11 mouse cellular contexts compared by ENCODE assay signal in genomic region chr13:83717686-83718210, GRCm38 (mm10).
A peak's percentile ranks its signal among the peaks of the same experiment; 100 is the strongest.
DNase-seq lines count a peak whose midpoint lies in the region; ATAC-seq and TF ChIP-seq lines count a peak whose summit lies in the region.
"Had no signal": no experiment of that assay in that cellular context is flagged by ENCODE, and none has a peak within 500 bp of the region (broad histone marks: within the 10 kb centered on the region; RNA-seq: fewer than 3 reads in every experiment).

No protein-coding gene starts in this region.

- intact Hi-C loops in heart, postnatal 36 days (cut with DNase I): loop anchor here (5.0 kb wide), 2 partner anchors 630 to 1445 kb away; no protein-coding TSS in a partner anchor
- intact Hi-C loops in heart, postnatal 10 days (cut with DNase I): loop anchor here (10.0 kb wide), 1 partner anchor 1447 kb away; no protein-coding TSS in a partner anchor

- ATAC-seq in forebrain, embryonic 11.5 days (replicated peaks; ENCODE audit: low FRiP score): no peak
- no peak for ATAC-seq in hindbrain, embryonic 16.5 days
- no peak for ATAC-seq in neural tube, embryonic 15.5 days (ENCODE audit: low FRiP score)

- H3K9me3 ChIP-seq in forebrain, embryonic 11.5 days (ENCODE audit: control insufficient read depth, low read length): no peaks in the 10 kb centered on the region
- no peaks in the 10 kb centered on the region for H3K9me3 ChIP-seq in hindbrain, embryonic 16.5 days (ENCODE audit: control insufficient read depth, low read length)
- no peaks in the 10 kb centered on the region for H3K9me3 ChIP-seq in neural tube, embryonic 15.5 days (replicated peaks)

- TF ChIP-seq CTCF in layer of hippocampus, adult 2 months (conservative IDR thresholded peaks at IDR 0.05): no peak

- no peaks in the 10 kb centered on the region for H3K36me3 ChIP-seq in forebrain, embryonic 11.5 days (ENCODE audit: control insufficient read depth, insufficient read depth, low read length)
- no peaks in the 10 kb centered on the region for H3K36me3 ChIP-seq in hindbrain, embryonic 16.5 days (ENCODE audit: control insufficient read depth, insufficient read depth, low read length)
- no peaks in the 10 kb centered on the region for H3K36me3 ChIP-seq in neural tube, embryonic 15.5 days

- DNase-seq in layer of hippocampus, adult 2 months (ENCODE audit: low spot score in 2 of 2): no peak
- no peak for DNase-seq in layer of hippocampus, adult 8-10 months (ENCODE audit: low spot score in 2 of 2)
- DNase-seq in forebrain, embryonic 11.5 days (ENCODE audit: low spot score): no peak
- DNase-seq in spleen, postnatal 36 days (ENCODE audit: low spot score in 2 of 2): no peak
- no peak for DNase-seq in heart, postnatal 36 days
- DNase-seq in heart, postnatal 10 days: no peak
- DNase-seq: kidney, postnatal 36 days; lung, embryonic 14.5 days; thymus, postnatal 14 days had no signal

- H3K4me1 ChIP-seq in forebrain, embryonic 11.5 days (replicated peaks; ENCODE audit: control insufficient read depth, insufficient read depth, low read length): peaks cover 8% of the 10 kb centered on the region; the same call in 1 of the 2 replicates
- H3K4me1 ChIP-seq in hindbrain, embryonic 16.5 days (ENCODE audit: control insufficient read depth, insufficient read depth, low read depth, low read length): peaks cover 5% of the 10 kb centered on the region; the same call in 1 of the 2 replicates
- H3K4me1 ChIP-seq in neural tube, embryonic 15.5 days: peaks cover 9% of the 10 kb centered on the region

- peak overlapping the region; percentile 88 for H3K4me3 ChIP-seq in layer of hippocampus, adult 2 months
- H3K4me3 ChIP-seq in forebrain, embryonic 11.5 days (ENCODE audit: low read depth, low read length): peak overlapping the region; percentile 85
- H3K4me3 ChIP-seq in hindbrain, embryonic 16.5 days (ENCODE audit: low read length): peak overlapping the region; percentile 42
- H3K4me3 ChIP-seq in neural tube, embryonic 15.5 days (replicated peaks): peak overlapping the region; percentile 64

- peak overlapping the region; percentile 100 for H3K9ac ChIP-seq in forebrain, embryonic 11.5 days (ENCODE audit: low read length)
- peak overlapping the region; percentile 66 for H3K9ac ChIP-seq in hindbrain, embryonic 16.5 days (ENCODE audit: low read depth, low read length)
- H3K9ac ChIP-seq in neural tube, embryonic 15.5 days (replicated peaks): peak overlapping the region; percentile 90
- H3K9ac ChIP-seq: lung, embryonic 14.5 days had no signal

- H3K4me2 ChIP-seq in forebrain, embryonic 11.5 days (ENCODE audit: low read depth, low read length, severe bottlenecking): peak overlapping the region; percentile 75
- H3K4me2 ChIP-seq in hindbrain, embryonic 16.5 days (ENCODE audit: low read length): peak overlapping the region; percentile 75
- H3K4me2 ChIP-seq in neural tube, embryonic 15.5 days: peak overlapping the region; percentile 67
- H3K4me2 ChIP-seq: lung, embryonic 14.5 days had no signal

- H3K27ac ChIP-seq in layer of hippocampus, adult 2 months: peak overlapping the region; percentile 100
- peak overlapping the region; percentile 100 for H3K27ac ChIP-seq in forebrain, embryonic 11.5 days (ENCODE audit: low read depth, low read length)
- peak overlapping the region; percentile 99 for H3K27ac ChIP-seq in hindbrain, embryonic 16.5 days (ENCODE audit: low read depth, low read length)
- peak overlapping the region; percentile 92 for H3K27ac ChIP-seq in neural tube, embryonic 15.5 days (replicated peaks)

- WGBS in forebrain, embryonic 11.5 days: 4% methylated on average over 4 of the region's 4 CpGs
- 14% methylated on average over 4 of the region's 4 CpGs for WGBS in hindbrain, embryonic 16.5 days
- 11% methylated on average over 4 of the region's 4 CpGs for WGBS in neural tube, embryonic 15.5 days

- peaks cover 7% of the 10 kb centered on the region; the same call in 1 of the 2 replicates for H3K27me3 ChIP-seq in forebrain, embryonic 11.5 days (ENCODE audit: control insufficient read depth, insufficient read depth, low read length)
- 0 out of 2 replicates have a peak, but pooled peaks cover 3% of the 10 kb centered on the region for H3K27me3 ChIP-seq in hindbrain, embryonic 16.5 days (replicated peaks; ENCODE audit: control insufficient read depth, insufficient read depth, low read length)
- peaks cover 2% of the 10 kb centered on the region; the same call in 1 of the 2 replicates for H3K27me3 ChIP-seq in neural tube, embryonic 15.5 days (replicated peaks)
